Mouse (Mus musculus) adrenal gland, adult 8-10 months (tissue): ENCODE data around the gene Nxnl1. TPM values are rescaled to one million over a fixed set of nuclear protein-coding genes. Genes with fewer than 3 reads are reported as not detected.
"Not testable (repeated sequence)": the region's sequence is repeated elsewhere in the genome, so short reads cannot be mapped to it uniquely, and the experiment has no call there.

ENCODE experiments used
- DNase-seq: peaks from one replicate; pipeline ENCODE4 v3.0.0; 2022
- total RNA-seq, 4 experiments: library from RNA; stranded (reverse); gene quantifications; 2 replicates each; pipeline ENCODE4 v1.2.4; 2022

Nxnl1 gene
- total RNA-seq, 4 experiments from 2014 or later, result 0.40 to 1.3 (median 0.49) TPM

DNA sequence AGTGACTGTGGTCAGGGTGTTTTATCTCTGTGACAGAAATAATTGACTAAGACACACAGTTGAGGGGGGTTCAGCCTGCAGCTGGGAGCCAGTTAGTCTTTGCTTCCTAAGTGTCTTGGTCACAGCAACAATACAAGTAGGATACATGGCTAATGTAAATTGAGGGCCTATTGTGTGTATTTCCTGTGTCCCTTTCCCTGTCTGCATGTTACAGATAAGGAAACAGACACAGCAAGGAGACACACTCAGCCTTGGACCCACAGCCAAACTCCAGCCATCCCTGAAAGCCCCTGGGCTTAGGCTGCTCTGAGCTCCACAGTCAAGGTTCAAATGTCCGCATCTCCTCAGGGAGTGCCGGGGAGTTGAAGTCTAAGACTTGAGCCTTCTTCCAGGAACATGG is 11.8 kb downstream of the Nxnl1 start:
- no peak for DNase-seq

DNA sequence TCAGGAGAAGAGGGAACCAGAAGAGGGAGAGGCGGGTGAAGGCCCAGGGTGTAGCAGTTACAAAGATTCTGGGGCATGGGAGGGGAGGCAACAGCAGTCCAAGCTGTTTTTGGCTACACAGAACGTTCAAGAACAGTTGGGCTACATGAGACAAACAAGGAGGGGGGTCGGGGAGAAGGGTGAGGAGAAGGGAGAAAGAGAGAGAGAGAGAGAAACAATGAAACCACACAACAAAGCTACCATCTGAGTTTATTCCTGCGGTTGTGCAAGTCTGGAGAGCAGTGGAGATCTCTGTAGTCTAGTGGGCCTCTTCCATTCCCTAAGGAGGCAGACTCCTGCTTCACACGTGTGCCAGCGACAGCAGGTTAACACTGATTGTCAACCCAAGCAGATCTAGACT is 12.4 kb downstream of the Nxnl1 start:
- DNase-seq, result no peak

GRCm38 (mm10) chr8:71552770-71553169 is 13.6 kb downstream of the Nxnl1 start:
- no peak for DNase-seq

- no peak for DNase-seq
Observed at GRCm38 (mm10) chr8:71550754-71551153, 15.6 kb downstream of the Nxnl1 start.

GRCm38 (mm10) chr8:71547590-71547989 is 18.8 kb downstream of the Nxnl1 start:
- DNase-seq, result no peak

DNA sequence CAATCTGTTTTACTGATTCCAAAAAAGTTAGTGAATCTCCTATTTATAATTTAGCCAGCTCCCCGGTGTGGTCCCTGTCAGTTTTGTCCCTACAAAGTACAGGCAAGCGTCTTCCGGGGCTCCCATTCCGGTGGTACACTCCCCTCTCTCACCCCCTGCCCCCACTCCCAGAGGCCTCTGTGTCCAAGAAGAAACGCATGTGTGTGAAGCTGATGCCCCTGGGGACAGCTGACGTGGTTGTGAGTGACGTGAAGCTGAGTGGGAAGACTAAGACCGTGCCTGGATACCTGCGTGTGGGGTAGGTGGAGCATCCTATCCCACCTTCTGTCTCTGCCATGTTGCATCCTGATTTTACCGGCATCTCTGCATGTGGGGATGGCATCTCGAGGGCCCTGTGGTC is 21.3 kb downstream of the Nxnl1 start:
- DNase-seq, result no peak

GRCm38 (mm10) chr8:71543755-71544154 is 22.6 kb downstream of the Nxnl1 start:
- no peak for DNase-seq

DNA sequence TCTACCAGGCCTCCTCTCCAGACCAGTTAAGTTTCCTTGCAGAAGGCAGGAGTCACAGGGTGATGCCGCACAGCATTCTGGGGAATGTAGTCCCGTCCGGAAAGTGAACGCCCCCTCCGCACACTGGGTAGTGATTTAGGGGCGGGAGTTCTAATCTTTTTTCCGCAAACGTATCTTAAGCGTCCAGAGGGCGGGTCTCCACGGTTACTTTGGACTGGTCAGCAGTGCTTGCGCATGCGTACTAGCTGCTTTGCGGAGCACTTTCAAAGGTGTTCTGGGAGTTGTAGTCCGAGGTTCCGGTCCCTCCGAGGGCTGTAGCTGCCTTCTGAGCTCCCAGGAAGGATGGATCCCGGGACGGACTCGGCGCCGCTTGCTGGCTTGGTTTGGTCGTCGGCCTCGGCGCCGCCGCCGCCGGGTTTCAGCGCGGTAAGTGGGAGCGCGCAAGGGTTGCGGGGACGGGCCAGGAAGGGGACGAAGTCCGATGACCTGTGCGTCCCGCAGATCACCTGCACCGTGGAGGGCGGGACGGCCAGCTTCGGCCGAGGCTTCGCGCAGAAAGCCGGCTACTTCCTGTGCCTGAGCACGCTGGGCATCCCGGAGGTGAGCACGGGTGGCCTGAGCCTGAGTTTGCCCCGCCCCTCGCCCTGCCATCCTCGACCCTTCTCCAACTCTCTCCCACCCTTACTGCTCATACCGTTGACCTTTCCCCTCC is 23.6 kb downstream of the Nxnl1 start, which contains the start of gene Mvb12a:
Gene Mvb12a, plus strand, starts transcription at position 291 of the 712 bp plus-strand sequence.
- DNase-seq, result peak; percentile 99

DNA sequence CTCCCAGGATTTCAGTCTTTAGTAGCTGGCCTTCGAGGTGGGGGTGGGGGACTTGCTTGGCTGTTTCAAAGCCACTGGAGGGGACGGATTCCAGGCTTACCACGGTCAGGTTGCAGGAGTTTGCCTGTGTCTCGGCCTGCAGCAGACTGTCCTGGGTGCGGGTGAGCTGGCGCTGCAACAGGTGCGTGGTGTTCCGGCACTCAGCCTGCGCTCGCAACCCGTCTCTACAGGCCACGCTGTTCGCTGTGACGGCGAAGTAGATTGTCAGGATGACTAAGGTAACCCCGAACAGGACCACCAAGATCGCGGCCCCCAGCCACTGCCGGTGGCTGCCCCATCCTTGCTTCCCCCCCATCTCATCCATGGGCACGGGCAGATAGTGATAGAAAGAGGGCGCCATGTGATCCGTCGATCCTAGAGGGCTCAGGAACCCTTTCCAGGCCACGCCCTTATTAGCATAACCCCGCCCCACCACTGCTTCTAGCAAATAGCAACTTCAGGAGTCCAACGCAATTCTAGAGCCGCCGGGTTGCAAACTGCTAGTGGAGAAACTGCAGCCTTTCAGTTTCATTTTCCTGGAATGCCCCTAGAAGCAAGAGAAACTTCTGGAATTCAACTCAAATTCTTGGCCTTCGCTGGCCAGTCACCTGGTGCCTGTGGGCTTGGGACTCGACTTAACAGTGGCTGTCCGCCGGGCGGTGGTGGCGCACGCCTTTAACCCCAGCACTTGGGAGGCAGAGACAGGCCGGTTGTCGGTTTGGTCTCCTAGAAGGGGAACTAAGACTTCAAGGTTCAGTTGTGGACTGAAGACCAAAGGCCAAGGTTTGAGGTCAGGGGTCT is 29.2 kb downstream of the Nxnl1 start, which contains the start of gene Bst2:
Gene Bst2, minus strand, starts transcription at position 429 of the 840 bp plus-strand sequence.
- DNase-seq, result peak; percentile 91

GRCm38 (mm10) chr8:71535663-71536062 is 30.7 kb downstream of the Nxnl1 start:
- DNase-seq, result no peak

DNA sequence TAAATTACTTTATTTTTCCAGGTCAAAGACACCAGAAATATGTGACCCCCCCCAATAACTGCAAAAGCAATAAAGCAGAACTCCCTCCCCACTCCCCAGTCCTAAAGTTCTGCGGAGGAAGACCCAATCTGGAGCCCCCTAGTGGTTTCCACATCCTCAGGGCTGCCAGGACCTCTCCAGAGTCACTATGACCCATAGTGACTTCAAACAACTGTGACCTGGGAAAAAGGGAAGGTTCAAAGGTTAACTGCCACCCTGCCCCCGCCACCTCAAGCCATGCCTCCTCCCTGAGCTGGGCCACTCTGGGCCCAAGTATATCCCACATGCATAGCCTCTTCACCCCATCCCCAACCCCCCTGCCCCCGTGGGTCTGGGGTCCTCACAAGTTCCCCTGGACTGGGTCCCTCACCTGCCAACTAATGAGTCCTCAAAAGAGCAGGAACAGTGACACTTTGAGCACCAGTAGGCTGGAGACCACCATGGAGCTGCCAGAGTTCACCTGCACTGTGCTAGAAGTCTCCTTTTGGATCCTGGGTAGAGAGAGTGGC is 32.1 kb downstream of the Nxnl1 start:
- no peak for DNase-seq

- DNase-seq, result not testable (repeated sequence)
Observed at GRCm38 (mm10) chr8:71530735-71531467, 35.5 kb downstream of the Nxnl1 start.

- no peak for DNase-seq
Observed at GRCm38 (mm10) chr8:71528362-71529073, 37.9 kb downstream of the Nxnl1 start.

DNA sequence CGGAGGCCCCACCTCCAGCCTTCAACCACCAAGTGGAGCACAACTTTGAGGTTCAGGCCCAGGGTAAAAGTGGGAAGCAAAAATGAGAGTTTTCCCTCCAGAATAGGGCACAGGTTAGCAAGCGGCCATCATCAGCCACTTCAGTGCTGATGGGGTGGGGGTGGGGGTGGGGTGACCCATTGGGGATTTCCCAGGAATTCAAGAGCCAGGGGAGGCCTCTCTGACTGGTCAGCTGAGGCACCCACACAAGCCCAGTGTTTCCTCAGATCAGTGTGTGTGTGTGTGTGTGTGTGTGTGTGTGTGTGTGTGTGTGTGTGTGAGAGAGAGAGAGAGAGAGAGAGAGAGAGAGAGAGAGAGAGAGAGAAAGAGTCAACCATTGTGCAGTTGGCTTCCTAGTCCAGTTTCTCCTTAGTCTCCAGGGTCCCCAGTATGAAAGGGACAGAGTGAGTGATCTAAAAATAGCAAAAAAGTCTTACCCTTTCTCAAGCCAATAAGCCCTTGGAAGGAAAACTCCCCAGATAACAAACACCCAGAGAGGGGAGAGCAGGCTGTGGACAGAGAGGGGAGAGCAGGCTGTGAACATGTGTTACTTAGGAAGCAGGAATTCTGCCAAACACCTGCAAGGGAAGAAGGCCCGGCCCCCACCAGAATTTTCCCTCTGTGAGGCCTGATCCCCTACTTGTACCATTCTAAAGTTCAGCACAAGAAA is 39.1 kb downstream of the Nxnl1 start:
- DNase-seq, result no peak

GRCm38 (mm10) chr8:71526272-71526671 is 40.1 kb downstream of the Nxnl1 start:
- DNase-seq, result no peak

DNA sequence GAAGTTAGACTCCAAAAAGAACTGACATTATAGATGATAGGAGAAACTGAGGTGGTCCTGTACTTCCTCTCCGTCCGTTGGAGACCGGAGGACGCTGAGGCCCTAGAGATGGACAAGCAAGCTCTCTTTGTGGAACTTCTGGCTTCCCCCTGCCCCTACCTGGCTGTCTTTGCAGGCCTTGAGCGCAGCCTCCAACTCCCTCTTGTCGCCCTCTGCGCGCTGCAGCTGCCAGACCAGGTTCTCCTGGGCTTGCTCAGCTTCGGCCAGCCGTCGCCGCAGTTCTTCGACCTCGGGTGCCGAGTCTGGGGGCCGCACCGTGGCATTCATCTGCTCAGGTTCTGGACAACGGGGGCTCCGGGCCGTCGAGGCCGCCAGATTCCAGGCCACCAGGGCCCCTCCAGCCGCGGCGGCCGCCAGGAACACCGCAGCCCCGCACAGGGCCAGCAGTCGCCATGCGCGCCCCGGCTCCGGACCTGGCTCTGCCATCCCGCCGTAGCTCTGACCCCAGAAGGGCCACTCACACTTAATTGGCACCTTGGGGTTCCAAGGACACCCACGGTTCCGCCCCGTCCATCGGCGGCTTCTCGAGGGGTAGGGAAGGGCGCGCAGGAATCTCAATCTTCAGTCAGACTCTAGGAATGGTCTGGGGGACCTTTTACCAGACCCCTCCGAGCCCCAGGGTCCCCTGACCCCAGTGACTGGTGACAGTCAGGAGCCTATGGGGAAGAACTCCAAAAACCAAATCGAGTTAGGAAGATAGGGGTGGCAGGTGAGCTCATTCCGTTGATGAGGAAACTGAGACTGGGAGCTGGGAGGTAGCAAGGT is 41.0 kb downstream of the Nxnl1 start, which contains the start of gene Ccdc194:
Gene Ccdc194, minus strand, starts transcription at position 486 of the 825 bp plus-strand sequence.
- no peak for DNase-seq

- peak; percentile 89 for DNase-seq
Observed at GRCm38 (mm10) chr8:71521634-71522033, 44.8 kb downstream of the Nxnl1 start.

- DNase-seq, result not testable (repeated sequence)
Observed at GRCm38 (mm10) chr8:71519037-71519825, 47.2 kb downstream of the Nxnl1 start.

DNA sequence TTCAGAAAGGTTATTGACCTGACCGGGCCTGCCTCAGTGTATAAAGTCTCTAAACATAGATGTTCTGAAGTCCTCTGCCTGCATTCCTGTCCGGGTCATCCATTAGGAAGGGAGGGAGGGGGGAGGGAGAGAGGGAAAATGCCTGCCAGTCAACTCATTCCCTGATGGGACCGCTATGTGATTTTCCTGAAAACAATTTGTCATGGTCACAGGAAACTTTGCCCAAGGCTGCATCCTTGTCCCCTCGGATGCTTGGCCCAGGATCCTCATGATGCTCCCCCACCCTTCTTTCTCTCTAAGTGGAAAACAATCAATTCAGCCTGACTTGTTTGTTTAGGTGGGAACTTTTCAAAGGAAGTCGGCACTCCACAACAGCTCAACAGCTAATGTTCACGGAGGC is 49.6 kb downstream of the Nxnl1 start:
- no peak for DNase-seq
